Mouse (Mus musculus) spleen, postnatal 4 days (tissue): ENCODE measurements around the gene Asap3.

Experiments
- DNase-seq, 2 experiments: peaks; one replicate each; pipeline ENCODE4 v3.0.0; 2022; ENCODE audit warnings: low spot score in 2 of 2

Gene Asap3

DNA sequence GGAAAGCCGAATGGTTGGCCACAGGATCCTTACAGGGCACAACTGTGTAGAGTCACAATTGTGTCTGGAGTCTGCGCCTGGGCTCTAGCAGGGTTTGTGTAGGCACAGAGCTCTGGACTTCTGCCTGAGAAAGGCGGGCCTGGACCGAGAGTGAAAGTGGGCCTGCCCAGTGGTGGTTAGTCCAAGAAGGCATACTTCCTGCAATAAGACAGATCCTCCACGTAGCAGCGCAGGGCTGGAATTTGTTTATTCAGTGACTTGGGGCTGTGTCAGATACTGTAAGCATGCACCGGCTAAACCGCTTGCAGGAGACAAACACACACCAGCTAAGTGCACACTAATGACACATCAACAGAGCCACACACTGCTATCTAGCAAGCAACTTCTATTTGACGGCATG, 43.6 kb downstream of the Asap3 start:
- no peak for DNase-seq

DNA sequence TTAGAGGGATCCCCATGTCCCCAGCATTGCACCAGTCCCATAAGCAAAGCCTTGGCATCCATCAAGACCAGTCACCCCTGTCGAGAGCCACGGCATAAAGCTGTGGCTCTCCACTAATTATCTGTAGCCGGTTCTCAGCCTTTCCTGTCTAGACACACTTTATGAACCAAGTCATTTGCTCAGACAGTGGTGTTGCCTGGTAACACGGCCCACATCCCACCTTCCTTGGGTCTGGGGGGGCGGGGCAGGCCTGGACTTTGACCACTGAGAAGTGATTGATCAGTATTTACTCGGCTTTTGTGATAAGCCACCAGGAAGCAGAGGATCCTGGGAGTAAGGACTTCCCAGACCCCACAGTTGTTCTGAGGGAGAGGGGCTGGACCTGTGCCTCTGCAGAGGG, 49.8 kb downstream of the Asap3 start:
- DNase-seq = no peak

DNA sequence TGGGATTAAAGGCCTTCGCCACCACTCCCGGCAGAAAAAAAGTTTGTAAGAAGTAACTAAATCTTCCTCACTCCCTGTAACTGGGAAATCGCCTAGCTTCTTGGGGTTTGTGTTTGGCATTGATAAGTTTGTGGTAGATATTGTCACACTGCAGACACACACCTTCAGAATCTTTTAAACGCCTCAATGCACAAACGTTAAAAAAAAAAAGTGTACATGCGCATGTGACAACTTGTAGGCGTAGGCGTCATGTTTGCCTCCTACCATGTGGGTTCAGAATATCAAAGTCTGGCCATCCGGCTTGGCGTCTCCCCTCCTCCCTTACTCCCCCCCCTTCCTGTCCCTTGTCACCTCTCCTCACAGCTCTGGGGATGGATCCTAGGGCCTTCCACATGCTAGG, 50.5 kb downstream of the Asap3 start:
- DNase-seq = no peak

DNA sequence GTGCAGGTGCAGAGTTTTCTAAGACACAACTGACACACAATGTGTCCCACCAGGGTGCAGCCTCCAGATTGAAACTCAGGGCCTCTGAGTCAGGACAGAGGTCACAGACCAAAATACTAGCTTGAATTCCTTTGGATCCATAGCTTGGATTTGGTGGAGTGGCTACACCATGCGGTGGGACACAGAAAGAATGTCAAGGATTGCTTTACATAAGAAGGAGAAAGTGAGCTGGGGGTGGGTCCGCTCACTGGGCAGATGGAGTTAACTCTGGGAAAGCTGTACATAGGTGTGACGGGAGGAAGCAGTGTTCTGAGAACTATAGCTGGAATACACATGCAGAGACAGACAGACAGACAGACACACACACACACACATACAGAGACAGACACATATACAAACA, 53.8 kb downstream of the Asap3 start:
- no peak for DNase-seq

DNA sequence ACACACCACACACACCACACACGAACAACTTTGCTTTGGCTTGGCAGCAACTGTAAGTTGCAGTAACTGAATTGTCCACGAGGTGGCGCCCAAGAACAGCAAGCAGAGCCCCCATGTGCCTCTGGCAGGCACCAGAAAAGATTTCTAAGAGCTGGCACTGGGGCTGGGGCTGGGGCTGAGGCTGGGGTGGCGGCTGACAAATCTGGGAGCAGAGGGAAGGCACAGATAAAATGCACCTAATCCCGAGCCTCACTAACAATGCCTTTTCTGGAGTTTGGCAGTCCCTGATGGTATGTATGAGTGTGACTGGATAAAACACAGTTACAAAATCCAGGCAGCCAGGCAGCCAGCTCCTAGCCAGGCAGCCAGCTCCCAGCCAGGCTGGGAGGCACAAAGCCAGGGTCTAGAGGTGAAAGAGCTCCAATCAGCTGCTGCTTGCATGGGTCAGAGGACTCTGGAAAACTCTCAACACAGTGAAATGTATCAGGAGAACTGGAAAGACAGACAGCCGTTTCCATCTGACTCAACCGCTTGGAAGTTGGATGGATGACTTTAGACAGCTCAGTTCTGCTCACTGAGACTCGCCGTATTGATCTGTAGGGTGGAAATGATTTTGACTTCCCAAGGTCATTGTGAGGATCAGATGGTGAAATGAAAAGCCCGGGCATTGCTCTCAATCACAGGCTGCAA, 54.5 kb downstream of the Asap3 start:
- peak; percentile 79 to 96 for DNase-seq

DNA sequence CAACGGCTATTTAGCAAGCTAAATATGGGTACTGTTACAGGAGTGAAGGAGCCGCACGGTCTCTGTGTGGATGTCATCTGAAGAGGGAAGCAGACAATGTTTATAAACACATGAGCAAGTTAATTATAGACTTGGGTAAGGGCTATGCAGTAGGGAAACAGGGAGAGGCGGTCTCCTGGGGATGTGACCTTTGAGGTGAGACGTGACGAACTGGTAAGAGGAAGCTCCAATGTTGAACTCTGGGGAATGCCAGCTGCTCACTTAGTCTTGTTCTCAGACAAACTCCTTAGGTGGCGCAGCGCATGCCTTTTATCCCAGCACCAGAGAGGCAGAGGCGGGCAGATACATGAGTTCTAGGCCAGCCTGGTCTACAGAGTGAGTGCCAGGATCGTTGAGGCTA, 55.7 kb downstream of the Asap3 start:
- no peak for DNase-seq

DNA sequence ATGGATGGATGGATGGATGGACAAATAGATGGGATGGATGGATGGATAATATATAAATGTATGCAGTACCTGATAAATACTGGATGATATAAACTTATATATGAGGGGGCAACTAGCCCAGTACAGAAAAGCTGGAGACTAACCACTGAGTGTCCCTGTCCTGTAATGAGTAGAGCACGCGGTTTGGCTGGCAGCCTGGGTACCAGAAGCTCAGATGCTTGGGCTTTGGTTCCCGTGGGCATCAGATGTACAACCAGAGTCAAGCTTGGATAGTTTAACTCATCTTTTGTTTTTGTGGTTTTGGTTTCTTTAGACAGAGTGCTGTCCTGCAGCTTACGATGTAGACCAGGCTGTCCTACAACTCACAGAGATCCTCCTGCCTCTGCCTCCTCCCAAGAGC, 57.4 kb downstream of the Asap3 start:
- no peak for DNase-seq

DNA sequence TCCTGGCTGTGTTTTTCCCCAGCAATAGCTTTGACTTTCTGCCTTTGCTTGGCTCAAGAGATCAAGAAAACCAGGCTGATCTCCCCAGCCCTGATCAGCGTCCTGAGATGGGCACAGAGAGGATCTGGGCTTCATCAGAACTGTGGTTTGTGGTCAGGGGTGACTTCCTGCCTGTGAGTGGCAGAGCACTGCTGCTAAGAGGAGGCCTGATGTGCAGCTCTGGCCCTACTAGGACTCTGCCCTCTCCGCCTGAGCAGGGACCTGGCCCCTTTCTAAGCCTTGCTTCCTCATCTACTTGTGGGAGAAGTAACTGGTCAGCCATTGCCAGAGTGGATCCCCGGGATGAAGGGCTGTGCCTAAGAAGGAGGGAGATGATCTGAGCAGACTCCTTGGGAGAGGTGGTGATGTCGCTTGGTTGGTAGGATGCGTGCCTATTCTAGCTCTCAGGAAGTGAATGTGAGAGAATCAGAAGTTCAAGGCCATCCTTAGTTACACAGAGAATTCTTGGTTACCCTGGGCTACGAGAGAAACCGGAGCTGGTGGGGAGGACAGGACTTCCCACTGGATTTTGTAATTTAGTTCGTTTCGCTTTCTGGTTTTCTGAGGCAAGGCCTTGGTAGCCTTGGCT, 60.7 kb downstream of the Asap3 start:
- peak; percentile 57 to 73 for DNase-seq

DNA sequence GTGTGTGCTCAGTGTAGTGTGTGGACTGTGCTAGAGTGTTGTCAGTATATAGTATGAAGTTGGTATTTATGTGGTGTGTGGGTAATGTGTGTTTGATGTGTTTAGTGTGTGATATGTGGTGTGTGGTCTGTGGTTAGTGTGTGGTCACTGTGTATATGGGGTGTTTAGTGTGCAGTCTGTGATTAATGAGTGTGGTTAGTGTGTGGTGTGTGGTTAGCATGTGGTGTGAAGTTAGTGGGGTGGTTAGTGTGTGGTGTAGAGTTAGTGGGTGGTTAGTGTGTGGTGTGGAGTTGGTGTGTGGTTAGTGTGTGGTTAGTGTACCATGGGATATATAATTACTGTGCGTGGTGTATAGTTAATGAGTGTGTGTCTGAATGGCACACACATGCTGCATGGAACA, 62.7 kb downstream of the Asap3 start:
- no peak for DNase-seq

DNA sequence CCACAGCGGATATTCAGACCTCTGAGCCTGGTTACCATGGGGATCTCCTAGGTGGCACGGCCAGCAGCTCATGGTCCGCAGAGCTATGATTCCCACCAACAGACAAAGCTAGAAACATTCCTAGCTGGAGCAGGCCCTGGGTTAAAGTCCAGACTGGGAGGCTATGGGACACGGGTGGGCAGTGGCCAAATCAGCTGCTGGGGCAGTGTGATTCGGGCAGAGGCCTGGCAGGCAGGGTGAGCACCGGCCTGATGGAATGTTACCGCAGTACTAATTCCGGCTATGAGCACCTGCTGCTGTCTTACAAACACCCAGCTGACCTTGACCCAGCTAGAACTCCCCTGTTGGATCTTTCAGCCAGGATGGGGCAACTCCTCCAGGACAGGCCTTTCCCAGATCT, 64.5 kb downstream of the Asap3 start:
- no peak for DNase-seq

DNA sequence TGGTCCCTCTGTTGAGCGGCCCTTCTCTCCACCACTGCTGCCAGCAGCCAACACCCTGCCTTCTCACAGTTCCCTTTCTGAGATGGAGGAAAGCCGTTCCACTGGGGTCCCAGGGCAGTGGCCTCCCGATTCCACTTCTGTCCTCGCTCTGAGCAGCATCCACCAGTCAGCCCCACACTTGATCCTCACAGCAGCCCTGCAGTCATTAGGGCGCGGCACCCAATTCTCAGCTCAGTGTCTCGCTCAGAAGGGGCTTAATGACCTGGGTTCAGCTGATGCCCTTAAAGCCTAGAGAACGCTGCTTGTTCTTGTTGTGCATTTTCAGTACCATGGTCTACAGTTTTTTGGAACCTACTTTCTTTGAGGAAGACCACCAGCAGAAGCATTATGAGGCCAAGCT, 74.9 kb downstream of the Asap3 start:
- no peak for DNase-seq

DNA sequence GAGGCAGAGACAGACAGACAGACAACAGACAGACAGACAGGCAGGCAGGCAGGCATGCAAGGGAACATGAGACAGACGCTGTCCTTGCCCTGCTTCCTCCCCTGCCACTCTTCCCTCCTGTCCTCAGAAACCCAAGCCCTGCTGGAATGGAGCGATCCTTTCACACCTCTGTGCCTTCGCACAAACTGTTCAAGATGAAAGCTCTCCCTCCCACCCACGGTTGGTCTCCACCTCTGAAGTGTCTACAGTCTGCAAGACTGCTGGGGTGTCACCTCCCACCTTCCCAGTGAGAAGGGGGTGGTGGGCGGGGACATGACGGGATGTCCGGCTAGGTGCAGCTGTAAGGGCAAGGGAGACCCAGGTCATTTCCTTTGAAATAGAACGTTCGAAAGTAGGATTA, 75.4 kb downstream of the Asap3 start:
- DNase-seq = no peak

DNA sequence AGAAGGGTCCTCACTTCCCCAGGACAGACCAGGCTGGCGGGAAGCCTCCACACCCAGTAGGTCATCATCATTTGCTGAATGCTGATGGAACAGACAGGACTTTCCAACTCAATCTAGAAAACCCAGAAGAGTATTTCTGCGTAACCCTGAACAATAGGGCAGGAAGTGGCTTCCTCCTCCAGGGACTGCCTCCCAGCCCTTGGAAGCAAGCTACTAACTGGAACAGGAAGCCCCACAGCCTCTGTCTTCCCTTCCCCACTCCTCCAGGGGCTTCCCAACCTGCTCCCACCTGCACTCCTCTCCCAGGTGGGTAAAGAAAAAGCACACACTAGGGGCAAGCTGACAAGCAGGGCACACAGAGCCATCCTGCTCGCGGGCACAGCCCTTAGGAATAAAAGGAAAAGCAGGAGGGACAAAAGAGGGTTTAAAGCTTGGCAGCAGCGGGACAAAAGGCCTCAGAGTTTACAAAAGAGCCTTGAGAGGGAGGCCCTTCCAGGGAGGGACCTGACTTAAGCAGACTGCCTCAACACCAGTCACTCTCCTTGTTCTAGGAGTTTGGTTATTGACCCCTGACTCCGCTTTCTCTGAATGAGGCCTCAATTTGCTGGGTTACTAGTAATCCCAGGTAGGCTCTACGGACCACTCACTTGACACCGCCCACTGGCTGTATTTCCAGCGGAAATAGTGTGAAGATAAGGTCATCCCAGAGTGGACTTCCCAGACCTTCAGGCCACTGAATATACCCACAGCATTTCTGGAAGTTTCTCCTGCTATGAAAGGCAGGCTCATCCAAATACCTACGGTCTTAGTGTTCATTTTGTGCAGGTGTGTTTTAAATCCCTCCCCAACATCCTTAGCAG, 76.7 kb downstream of the Asap3 start:
- no peak for DNase-seq

DNA sequence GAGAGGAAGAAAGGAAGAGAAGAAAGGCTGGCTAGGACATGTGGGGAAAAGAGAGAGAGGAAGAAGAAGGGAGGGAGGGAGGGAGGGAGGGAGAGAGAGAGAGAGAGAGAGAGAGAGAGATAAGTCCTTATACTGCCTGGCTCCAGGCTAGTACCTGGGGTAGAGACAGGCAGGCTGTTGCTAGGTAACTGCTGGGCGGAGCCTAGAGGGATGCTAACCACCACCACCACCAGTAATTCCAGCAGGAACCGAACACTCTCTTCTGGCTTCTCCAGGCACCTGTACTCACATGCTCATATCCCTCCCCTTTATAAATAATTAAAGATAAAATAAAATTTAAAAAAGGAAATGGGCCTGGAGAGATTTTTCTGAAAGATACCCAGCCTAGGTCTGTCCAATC, 77.6 kb downstream of the Asap3 start:
- no peak for DNase-seq

DNA sequence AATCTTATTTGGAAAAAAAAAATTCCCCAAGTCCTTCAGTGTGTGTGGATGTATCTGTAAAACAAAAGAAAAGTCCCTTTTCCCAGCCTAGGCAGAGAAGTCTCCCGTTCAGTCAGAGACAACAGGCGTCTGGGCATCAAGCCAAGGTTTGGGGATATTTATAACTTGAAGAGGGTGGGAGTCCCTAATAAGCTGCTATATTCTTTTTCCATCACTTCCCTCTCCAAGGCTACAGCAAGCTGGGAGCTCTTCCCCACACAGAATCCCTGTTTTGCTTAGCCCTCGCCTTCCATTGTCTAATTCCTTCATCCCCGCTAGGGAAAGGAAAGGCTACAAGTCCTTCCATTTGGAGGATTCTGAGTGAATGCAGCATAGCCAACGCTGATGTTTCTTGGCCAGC, 78.3 kb downstream of the Asap3 start, which contains the start of gene Zfp46:
TSS of gene Zfp46 (plus strand) at position 229 of the 400 bp plus-strand sequence.
- peak in 1 of 2 experiments; percentile 37 for DNase-seq

DNA sequence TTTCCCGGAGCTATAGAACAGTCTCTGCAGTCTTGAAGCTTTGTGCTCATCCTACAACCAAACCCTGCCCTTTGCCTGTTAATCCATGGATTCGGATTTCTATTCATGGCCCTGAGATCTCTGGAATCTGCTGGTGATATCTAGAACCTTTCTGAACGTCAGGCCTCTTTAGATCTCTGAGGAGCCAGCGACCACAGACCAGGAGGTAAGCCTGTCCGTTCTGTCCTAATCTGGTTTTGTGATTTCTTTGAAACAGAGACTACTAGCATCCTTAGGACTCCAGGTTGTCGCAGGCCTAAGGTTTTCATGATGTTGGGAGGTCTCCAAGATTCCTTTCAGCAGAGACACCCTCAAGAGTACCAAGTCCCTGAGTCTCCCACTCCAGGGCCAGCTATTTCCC, 78.7 kb downstream of the Asap3 start:
- no peak for DNase-seq

DNA sequence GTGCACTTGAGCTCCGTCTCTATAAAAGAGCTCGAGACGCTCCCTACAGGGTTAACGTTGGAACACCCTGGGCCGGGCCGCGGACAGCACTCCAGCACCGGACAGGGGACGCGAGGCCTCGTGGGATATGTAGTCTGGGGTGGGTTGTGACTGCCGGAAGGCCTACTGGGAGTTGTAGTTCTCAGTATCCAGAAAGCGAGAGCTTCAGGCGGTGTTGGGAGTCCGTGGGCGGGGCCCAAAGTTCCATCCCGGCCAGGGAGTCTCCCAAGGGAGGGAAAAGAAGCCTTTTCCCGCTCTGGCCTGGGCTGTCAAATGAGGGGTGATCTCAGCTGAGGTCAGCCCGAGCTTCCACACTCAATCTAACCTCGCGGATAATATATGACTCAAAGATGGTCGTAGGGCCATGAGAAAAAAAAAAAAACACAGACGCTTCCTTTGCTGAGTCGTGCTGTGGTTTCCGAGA, 79.2 kb downstream of the Asap3 start:
- DNase-seq = peak; percentile 89 to 92

DNA sequence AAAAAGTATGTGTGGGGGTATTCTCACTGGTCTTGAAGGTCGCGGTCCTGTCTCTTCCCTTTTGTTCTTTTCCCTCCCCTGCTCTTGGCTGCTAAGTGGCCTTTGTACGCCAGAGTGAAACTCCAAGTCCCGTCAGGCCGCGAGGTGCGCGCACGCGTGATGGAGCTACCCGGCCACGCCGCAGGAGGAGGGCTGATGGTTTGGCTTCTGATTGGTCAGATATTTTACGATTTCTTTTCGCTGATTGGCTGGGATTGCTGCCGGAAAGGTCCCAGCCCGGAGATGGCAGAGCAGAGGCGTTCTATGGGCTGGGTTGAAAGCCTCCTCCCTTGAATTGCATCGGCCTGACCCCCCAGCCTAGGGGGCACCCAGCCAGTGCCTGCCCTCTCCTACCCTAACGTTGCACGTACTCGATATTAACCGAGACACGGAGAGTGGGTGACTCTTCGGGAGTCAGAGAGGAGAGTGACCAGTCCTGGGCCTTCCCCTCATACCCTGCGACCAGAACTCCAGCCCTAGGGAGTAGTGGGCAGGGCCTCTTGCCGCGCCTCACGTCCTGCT, 79.7 kb downstream of the Asap3 start:
- DNase-seq = peak; percentile 95 to 96

DNA sequence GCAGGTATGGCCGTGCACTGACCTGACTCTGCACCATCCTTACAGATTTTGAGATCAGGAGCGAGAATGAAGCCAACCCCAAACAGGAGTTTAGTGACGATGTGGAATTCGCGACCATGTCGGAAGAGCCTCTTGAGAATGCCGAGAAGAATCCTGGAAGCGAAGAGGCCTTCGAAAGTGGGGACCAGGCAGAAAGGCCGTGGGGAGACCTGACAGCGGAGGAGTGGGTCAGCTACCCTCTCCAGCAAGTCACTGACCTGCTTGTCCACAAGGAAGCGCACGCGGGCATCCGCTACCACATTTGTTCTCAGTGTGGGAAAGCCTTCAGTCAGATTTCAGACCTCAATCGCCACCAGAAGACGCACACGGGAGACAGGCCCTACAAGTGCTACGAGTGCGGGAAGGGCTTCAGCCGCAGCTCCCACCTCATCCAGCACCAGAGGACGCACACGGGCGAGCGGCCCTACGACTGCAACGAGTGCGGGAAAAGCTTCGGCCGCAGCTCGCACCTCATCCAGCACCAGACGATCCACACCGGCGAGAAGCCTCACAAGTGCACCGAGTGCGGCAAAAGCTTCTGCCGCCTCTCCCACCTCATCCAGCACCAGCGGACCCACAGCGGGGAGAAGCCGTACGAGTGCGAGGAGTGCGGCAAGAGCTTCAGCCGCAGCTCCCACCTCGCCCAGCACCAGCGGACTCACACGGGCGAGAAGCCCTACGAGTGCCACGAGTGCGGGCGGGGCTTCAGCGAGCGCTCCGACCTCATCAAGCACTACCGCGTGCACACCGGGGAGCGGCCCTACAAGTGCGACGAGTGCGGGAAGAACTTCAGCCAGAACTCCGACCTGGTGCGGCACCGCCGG, 84.0 kb downstream of the Asap3 start:
- no peak for DNase-seq

DNA sequence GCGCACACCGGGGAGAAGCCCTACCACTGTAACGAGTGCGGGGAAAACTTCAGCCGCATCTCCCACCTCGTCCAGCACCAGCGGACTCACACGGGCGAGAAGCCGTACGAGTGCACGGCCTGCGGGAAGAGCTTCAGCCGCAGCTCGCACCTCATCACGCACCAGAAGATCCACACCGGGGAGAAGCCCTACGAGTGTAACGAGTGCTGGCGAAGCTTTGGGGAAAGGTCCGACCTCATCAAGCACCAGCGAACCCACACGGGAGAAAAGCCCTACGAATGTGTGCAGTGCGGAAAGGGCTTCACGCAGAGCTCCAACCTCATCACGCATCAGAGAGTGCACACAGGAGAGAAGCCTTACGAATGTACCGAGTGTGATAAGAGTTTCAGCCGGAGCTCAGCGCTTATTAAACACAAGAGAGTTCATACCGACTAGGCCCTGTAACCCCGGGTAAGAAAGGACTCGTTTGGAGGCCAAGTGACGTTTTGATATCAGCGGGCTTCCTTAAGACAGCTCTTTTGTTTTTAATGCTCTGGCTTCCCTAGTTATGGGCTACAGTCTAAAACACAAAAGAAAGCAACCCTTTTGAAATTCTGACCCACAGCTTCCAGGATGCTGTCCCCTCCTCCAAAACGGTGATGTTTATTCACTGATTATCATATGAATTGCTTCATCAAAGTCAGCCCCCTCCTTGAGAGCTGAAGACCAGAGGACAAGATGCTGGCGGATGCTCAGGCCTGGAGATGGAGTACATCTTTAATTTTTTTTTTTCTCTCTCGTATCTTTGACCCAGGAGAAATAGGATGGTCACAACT, 84.8 kb downstream of the Asap3 start:
- no peak for DNase-seq

DNA sequence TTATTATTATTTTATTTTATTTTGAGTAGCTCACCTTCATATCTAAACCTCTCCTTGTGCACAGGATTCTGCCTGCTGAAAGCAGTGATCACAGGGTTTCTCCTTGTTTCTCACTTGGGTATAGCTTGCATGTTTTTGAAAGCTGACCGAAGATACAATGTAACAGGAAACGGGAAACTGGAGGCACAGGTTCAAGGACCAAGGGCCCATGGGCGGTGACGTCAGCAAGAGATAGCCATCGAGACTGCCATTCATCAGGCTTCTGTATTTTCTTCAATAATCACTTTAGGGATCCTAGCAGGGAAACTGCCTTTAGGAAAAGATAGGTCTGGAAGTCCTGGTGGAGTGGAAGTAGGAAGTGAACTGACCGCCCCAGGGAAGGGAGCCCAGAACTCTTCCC, 85.5 kb downstream of the Asap3 start:
- no peak for DNase-seq
